Mouse (Mus musculus) lung, embryonic 15.5 days (tissue): Measurements from ENCODE around the gene Hist2h3c2. TPM values are rescaled to one million over a fixed set of nuclear protein-coding genes. Genes with fewer than 3 reads are reported as not detected.
"Not testable (repeated sequence)": the region's sequence is repeated elsewhere in the genome, so short reads cannot be mapped to it uniquely, and the experiment has no call there.

Experiments used
- ATAC-seq: fragments of 200-750 bp; cut with Nextera tagmentation; 2 replicates; pipeline ENCODE4 v1.8.0; 2017; ENCODE audit warnings: moderate number of reproducible peaks, borderline replicate concordance; ENCODE audit not compliant: low FRiP score, low TSS enrichment; ENCODE audit errors: extremely low read depth
- H3K27ac ChIP-seq: fragments of 300-500 bp; sonication (generic); 2 replicates; pipeline ENCODE4 v1.5.1; 2015; ENCODE audit warnings: moderate library complexity, mild to moderate bottlenecking, inconsistent platforms
- H3K27me3 ChIP-seq: fragments of 300-500 bp; sonication (generic); 2 replicates; pipeline ENCODE4 v1.6.1; 2015; ENCODE audit warnings: inconsistent platforms
- H3K36me3 ChIP-seq: fragments of 300-500 bp; sonication (generic); 2 replicates; pipeline ENCODE4 v1.6.1; 2015; ENCODE audit warnings: inconsistent platforms
- H3K4me1 ChIP-seq: fragments of 300-500 bp; sonication (generic); 2 replicates; pipeline ENCODE4 v1.6.1; 2015; ENCODE audit warnings: inconsistent platforms
- H3K4me2 ChIP-seq: fragments of 300-500 bp; sonication (generic); 2 replicates; pipeline ENCODE4 v1.6.1; 2015; ENCODE audit warnings: inconsistent platforms, mild to moderate bottlenecking, moderate library complexity
- H3K4me3 ChIP-seq: fragments of 300-500 bp; sonication (generic); 2 replicates; pipeline ENCODE4 v1.5.1; 2015; ENCODE audit warnings: mild to moderate bottlenecking, inconsistent platforms
- H3K9ac ChIP-seq: fragments of 300-500 bp; sonication (generic); 2 replicates; pipeline ENCODE4 v1.6.1; 2015; ENCODE audit warnings: inconsistent platforms
- H3K9me3 ChIP-seq: fragments of 300-500 bp; sonication (generic); 2 replicates; pipeline ENCODE4 v1.6.1; 2016; ENCODE audit warnings: inconsistent platforms
- WGBS: fragments of 180-500 bp; shearing (Covaris S2); methylation state at CpG from one replicate; pipeline ENCODE4 v1.1.7; 2015; 5-methylcytosine and 5-hydroxymethylcytosine counted together
- microRNA-seq: library from miRNA; unstranded; fragments of <30 nt; microRNA quantifications from one replicate; pipeline ENCODE4, GENCODE M21; 2016
- polyA plus RNA-seq: library from polyadenylated mRNA; unstranded; fragments of >200 nt; fragmentation: Nextera tagmentation; extraction: Ambion mirVana; gene quantifications from 2 replicates; pipeline ENCODE4 v1.2.1, GENCODE M21; 2015

Hist2h3c2 gene
- polyA plus RNA-seq, 1 experiment from 2014 or later, result 9.8 TPM

GRCm38 (mm10) chr3:96198601-96199251 is 40.2 kb downstream of the Hist2h3c2 start:
- H3K4me3 ChIP-seq, H3K36me3 ChIP-seq, H3K9me3 ChIP-seq, ATAC-seq, H3K27ac ChIP-seq, H3K9ac ChIP-seq, H3K27me3 ChIP-seq: not testable (repeated sequence)
- WGBS, result 23% methylated on average over 8 of the region's 8 CpGs
- Histone ChIP-seq H3K4me1 (peaks cover 13% of the 10 kb centered on the region), H3K4me2 (peak overlapping the region; percentile 99)

GRCm38 (mm10) chr3:96198181-96198580 is 40.7 kb downstream of the Hist2h3c2 start:
- no peak overlapping the region for H3K9ac ChIP-seq
- H3K4me3 ChIP-seq, result peak overlapping the region; percentile 65
- 7% methylated on average over 6 of the region's 6 CpGs for WGBS
- H3K27ac ChIP-seq, result peak overlapping the region; percentile 29; the same call in 1 of the 2 replicates
- H3K4me2 ChIP-seq, result peak overlapping the region; percentile 99
- H3K27me3 ChIP-seq, result no peaks in the 10 kb centered on the region
- no peaks in the 10 kb centered on the region for H3K9me3 ChIP-seq
- ATAC-seq, result peak; percentile 29; the same call in 1 of the 2 replicates
- H3K4me1 ChIP-seq, result peaks cover 13% of the 10 kb centered on the region
- H3K36me3 ChIP-seq, result no peaks in the 10 kb centered on the region

DNA sequence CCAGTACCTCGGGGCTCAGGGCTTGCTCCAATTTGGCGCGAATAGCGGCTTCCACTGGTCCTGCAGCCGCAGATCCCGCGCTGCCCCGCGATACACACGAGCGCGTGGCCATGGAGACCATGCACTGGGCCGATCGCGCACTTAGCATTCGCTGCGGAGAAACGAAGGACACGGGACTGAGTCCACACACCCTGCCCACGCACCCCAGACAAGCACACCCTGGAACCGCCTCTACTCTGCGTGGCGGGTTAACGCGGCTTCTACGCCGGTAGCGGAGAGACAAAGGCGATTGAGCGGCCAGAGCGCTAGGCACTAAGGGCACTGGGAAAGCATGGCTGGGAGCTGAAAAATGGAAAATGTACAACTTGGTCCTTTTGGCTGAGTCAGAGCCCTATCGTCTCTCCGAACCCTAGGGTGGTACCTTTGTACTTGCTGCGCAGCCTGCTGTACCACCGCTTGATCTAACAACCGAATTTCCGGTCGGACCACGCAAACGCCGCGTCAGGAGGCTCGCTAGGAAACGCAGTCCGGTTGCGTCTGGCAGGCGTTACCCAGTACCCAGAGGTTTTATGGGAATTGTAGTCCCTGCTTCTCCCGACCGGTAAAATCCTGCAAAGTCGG is 41.7 kb downstream of the Hist2h3c2 start:
- Histone ChIP-seq H3K9me3 (no peaks in the 10 kb centered on the region), H3K9ac (peak overlapping the region; percentile 81), H3K4me3 (peak overlapping the region; percentile 65), H3K27me3 (no peaks in the 10 kb centered on the region), H3K36me3 (no peaks in the 10 kb centered on the region), H3K4me2 (peak overlapping the region; percentile 99), H3K27ac (peak overlapping the region; percentile 94), H3K4me1 (peaks cover 13% of the 10 kb centered on the region)
- peak; percentile 92 for ATAC-seq
- WGBS, result under 1% methylated on average over 50 of the region's 50 CpGs

DNA sequence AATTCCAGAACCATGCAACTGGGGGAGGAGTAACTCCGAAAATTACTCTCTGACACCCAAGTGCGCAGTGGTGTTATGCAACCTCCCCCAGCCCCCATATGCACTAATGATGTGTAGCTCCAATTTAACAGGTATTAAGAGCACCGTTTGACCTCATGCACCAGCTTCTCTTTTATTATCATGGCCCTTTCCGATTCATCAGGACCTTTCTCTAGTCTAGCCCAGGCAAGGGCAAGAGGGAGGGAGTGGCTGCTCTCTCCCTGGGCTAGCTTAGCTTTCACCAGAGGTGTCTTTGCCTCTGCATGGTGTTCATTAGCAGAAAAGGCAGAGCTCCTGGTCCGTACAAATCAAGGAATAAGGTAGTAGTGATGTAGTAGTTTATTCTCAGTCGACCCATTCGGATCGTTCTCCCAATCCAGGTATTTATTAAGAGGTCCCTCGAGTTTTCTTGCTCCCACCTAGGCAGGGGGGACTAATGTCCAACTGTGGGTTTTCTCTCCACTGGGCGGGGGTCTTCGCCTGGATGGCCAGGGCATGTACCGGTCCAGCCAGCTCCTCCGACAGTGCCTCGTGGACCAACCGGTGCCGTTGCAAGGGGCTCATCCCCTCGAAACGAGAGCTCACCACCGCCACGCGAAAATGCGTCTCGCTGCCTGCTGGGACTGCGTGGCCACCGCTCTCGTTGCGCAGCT is 42.3 kb downstream of the Hist2h3c2 start:
- WGBS, result 18% methylated on average over 27 of the region's 27 CpGs
- no peak; the same call in 1 of the 2 replicates for ATAC-seq
- H3K27me3 ChIP-seq, result no peaks in the 10 kb centered on the region
- H3K9me3 ChIP-seq, result no peaks in the 10 kb centered on the region
- peaks cover 13% of the 10 kb centered on the region for H3K4me1 ChIP-seq
- peak overlapping the region; percentile 99 for H3K4me2 ChIP-seq
- peak overlapping the region; percentile 65 for H3K4me3 ChIP-seq
- no peaks in the 10 kb centered on the region for H3K36me3 ChIP-seq
- peak overlapping the region; percentile 94 for H3K27ac ChIP-seq
- H3K9ac ChIP-seq, result peak overlapping the region; percentile 81

GRCm38 (mm10) chr3:96195616-96196313 is 43.2 kb downstream of the Hist2h3c2 start:
- H3K4me3 ChIP-seq, result no peak overlapping the region
- peaks cover 13% of the 10 kb centered on the region for H3K4me1 ChIP-seq
- H3K9ac ChIP-seq, result no peak overlapping the region
- no peaks in the 10 kb centered on the region for H3K27me3 ChIP-seq
- no peak for ATAC-seq
- WGBS, result 90% methylated on average over 11 of the region's 11 CpGs
- no peak overlapping the region for H3K27ac ChIP-seq
- no peaks in the 10 kb centered on the region for H3K9me3 ChIP-seq
- H3K36me3 ChIP-seq, result no peaks in the 10 kb centered on the region
- peak overlapping the region; percentile 99; the same call in 1 of the 2 replicates for H3K4me2 ChIP-seq

- H3K36me3 ChIP-seq, result no peaks in the 10 kb centered on the region
- WGBS, result 81% methylated on average over 10 of the region's 10 CpGs
- no peak for ATAC-seq
- H3K9me3 ChIP-seq, result no peaks in the 10 kb centered on the region
- H3K4me1 ChIP-seq, result peaks cover 13% of the 10 kb centered on the region
- no peak overlapping the region for H3K4me3 ChIP-seq
- no peaks in the 10 kb centered on the region for H3K27me3 ChIP-seq
- no peak overlapping the region for H3K27ac ChIP-seq
- H3K9ac ChIP-seq, result no peak overlapping the region
- no peak overlapping the region for H3K4me2 ChIP-seq
These were observed 44.0 kb downstream of the Hist2h3c2 start for GRCm38 (mm10) chr3:96194966-96195365.

GRCm38 (mm10) chr3:96192977-96193376 is 46.0 kb downstream of the Hist2h3c2 start:
- H3K27me3 ChIP-seq, result no peaks in the 10 kb centered on the region
- H3K9me3 ChIP-seq, result no peaks in the 10 kb centered on the region
- no peak overlapping the region for H3K4me2 ChIP-seq
- 55% methylated on average over 12 of the region's 12 CpGs for WGBS
- H3K36me3 ChIP-seq, result no peaks in the 10 kb centered on the region
- no peak overlapping the region for H3K4me3 ChIP-seq
- H3K4me1 ChIP-seq, result peaks cover 10% of the 10 kb centered on the region
- no peak for ATAC-seq
- H3K9ac ChIP-seq, result no peak overlapping the region
- no peak overlapping the region for H3K27ac ChIP-seq

Small RNAs within 50 kb of the gene (microRNA-seq; reads per million reads assigned to microRNA genes)
- gene Gm44492, result not detected
- gene Gm47311, result not detected
- not detected for gene Gm47313

Other genes with a start within 250 kb of the Hist2h3c2 start
- gene Plekho1, start 243.1 kb downstream of the Hist2h3c2 start, polyA plus RNA-seq, result 36.0 and 38.2 TPM in 2 replicates
- gene Vps45, start 180.7 kb downstream of the Hist2h3c2 start, polyA plus RNA-seq, result 32.2 and 33.4 TPM in 2 replicates
- 22.0 and 22.9 TPM in 2 replicates for gene Otud7b, start 134.6 kb downstream of the Hist2h3c2 start, polyA plus RNA-seq
- gene Mtmr11, start 77.1 kb downstream of the Hist2h3c2 start, polyA plus RNA-seq, result 11.2 and 14.9 TPM in 2 replicates
- gene Sf3b4, start 66.8 kb downstream of the Hist2h3c2 start, polyA plus RNA-seq, result 168 and 175 TPM in 2 replicates
- gene Sv2a, start 58.0 kb downstream of the Hist2h3c2 start, polyA plus RNA-seq, result 3.7 and 4.4 TPM in 2 replicates
- 56.8 and 64.4 TPM in 2 replicates for gene Bola1, start 19.4 kb downstream of the Hist2h3c2 start, polyA plus RNA-seq
- 1.1 and 1.4 TPM in 2 replicates for gene Hist2h2ab, start 19.3 kb downstream of the Hist2h3c2 start, polyA plus RNA-seq
- gene Hist2h2ac, start 18.2 kb downstream of the Hist2h3c2 start, polyA plus RNA-seq, result 13.7 and 17.4 TPM in 2 replicates
- gene Hist2h2be, start 18.0 kb downstream of the Hist2h3c2 start, polyA plus RNA-seq, result 7.2 and 7.4 TPM in 2 replicates
- gene Hist2h2aa2, start 1.1 kb upstream of the Hist2h3c2 start, polyA plus RNA-seq, result 58.4 and 70.0 TPM in 2 replicates
- gene Hist2h2aa1, start 6.4 kb upstream of the Hist2h3c2 start, polyA plus RNA-seq, result 20.4 and 20.5 TPM in 2 replicates
- gene Hist2h3c1, start 7.6 kb upstream of the Hist2h3c2 start, polyA plus RNA-seq, result 0.45 and 1.9 TPM in 2 replicates
- 15.9 and 16.1 TPM in 2 replicates for gene Hist2h4, start 24.2 kb upstream of the Hist2h3c2 start, polyA plus RNA-seq
- gene Hist2h3b, start 29.5 kb upstream of the Hist2h3c2 start, polyA plus RNA-seq, result 87.1 and 95.3 TPM in 2 replicates
- 10.1 and 18.0 TPM in 2 replicates for gene Hist2h2bb, start 30.6 kb upstream of the Hist2h3c2 start, polyA plus RNA-seq
- gene Fcgr1, start 54.8 kb upstream of the Hist2h3c2 start, polyA plus RNA-seq, result 2.4 and 3.6 TPM in 2 replicates
- 0.14 TPM in 1 of 2 replicates, not detected in the other for gene BC107364, start 213.2 kb upstream of the Hist2h3c2 start, polyA plus RNA-seq